Mouse (Mus musculus): Measurements from ENCODE around the gene Keg1. TPM values are rescaled to one million over a fixed set of nuclear protein-coding genes. Genes with fewer than 3 reads are reported as not detected.
"Not testable (repeated sequence)": the region's sequence is repeated elsewhere in the genome, so short reads cannot be mapped to it uniquely, and the experiment has no call there.

Keg1 gene
- polyA plus RNA-seq, 1 experiment from 2014 or later, result not detected

GRCm38 (mm10) chr19:12708458-12708857 lies 12.9 kb downstream of the Keg1 start:
- Histone ChIP-seq H3K4me1 (replicated peaks; ENCODE audit: control insufficient read depth, insufficient read depth, low read length) (no peaks in the 10 kb centered on the region), H3K27me3 (ENCODE audit: control insufficient read depth, insufficient read depth, low read depth, low read length) (no peaks in the 10 kb centered on the region), H3K36me3 (ENCODE audit: control insufficient read depth, insufficient read depth, low read length) (no peaks in the 10 kb centered on the region), H3K4me2 (ENCODE audit: low read depth, low read length) (no peak overlapping the region), H3K9me3 (ENCODE audit: control insufficient read depth, low read length) (no peaks in the 10 kb centered on the region), H3K4me3 (ENCODE audit: low read length) (no peak overlapping the region), H3K27ac (ENCODE audit: low read length) (no peak overlapping the region), H3K9ac (ENCODE audit: low read length) (no peak overlapping the region)
- 70% methylated on average over 2 of the region's 2 CpGs for WGBS
- ATAC-seq (ENCODE audit: low read depth), result no peak

- H3K9ac ChIP-seq (ENCODE audit: low read length), result no peak overlapping the region
- no peaks in the 10 kb centered on the region for H3K36me3 ChIP-seq (ENCODE audit: control insufficient read depth, insufficient read depth, low read length)
- no peak overlapping the region for H3K4me2 ChIP-seq (ENCODE audit: low read depth, low read length)
- no peaks in the 10 kb centered on the region for H3K27me3 ChIP-seq (ENCODE audit: control insufficient read depth, insufficient read depth, low read depth, low read length)
- no peak overlapping the region for H3K27ac ChIP-seq (ENCODE audit: low read length)
- H3K9me3 ChIP-seq (ENCODE audit: control insufficient read depth, low read length), result no peaks in the 10 kb centered on the region
- no peaks in the 10 kb centered on the region for H3K4me1 ChIP-seq (replicated peaks; ENCODE audit: control insufficient read depth, insufficient read depth, low read length)
- ATAC-seq (ENCODE audit: low read depth), result no peak
- H3K4me3 ChIP-seq (ENCODE audit: low read length), result no peak overlapping the region
Measured at GRCm38 (mm10) chr19:12708986-12709385, 13.4 kb downstream of the Keg1 start.

- no peaks in the 10 kb centered on the region for H3K27me3 ChIP-seq (ENCODE audit: control insufficient read depth, insufficient read depth, low read depth, low read length)
- H3K4me3 ChIP-seq (ENCODE audit: low read length), result no peak overlapping the region
- no peaks in the 10 kb centered on the region for H3K4me1 ChIP-seq (replicated peaks; ENCODE audit: control insufficient read depth, insufficient read depth, low read length)
- no peaks in the 10 kb centered on the region for H3K36me3 ChIP-seq (ENCODE audit: control insufficient read depth, insufficient read depth, low read length)
- H3K9ac ChIP-seq (ENCODE audit: low read length), result no peak overlapping the region
- H3K4me2 ChIP-seq (ENCODE audit: low read depth, low read length), result no peak overlapping the region
- WGBS, result 75% methylated on average over 6 of the region's 6 CpGs
- no peaks in the 10 kb centered on the region for H3K9me3 ChIP-seq (ENCODE audit: control insufficient read depth, low read length)
- ATAC-seq (ENCODE audit: low read depth), result no peak
- no peak overlapping the region for H3K27ac ChIP-seq (ENCODE audit: low read length)
Measured at GRCm38 (mm10) chr19:12719189-12719588, 23.6 kb downstream of the Keg1 start.

- no peak overlapping the region for H3K4me3 ChIP-seq (ENCODE audit: low read length)
Measured at GRCm38 (mm10) chr19:12720463-12720862, 24.9 kb downstream of the Keg1 start.

GRCm38 (mm10) chr19:12720919-12721318 lies 25.3 kb downstream of the Keg1 start:
- H3K4me3 ChIP-seq (ENCODE audit: low read length); H3K9me3 ChIP-seq (ENCODE audit: control insufficient read depth, low read length); H3K4me1 ChIP-seq (replicated peaks; ENCODE audit: control insufficient read depth, insufficient read depth, low read length); H3K4me2 ChIP-seq (ENCODE audit: low read depth, low read length); H3K27ac ChIP-seq (ENCODE audit: low read length); H3K36me3 ChIP-seq (ENCODE audit: control insufficient read depth, insufficient read depth, low read length); ATAC-seq (ENCODE audit: low read depth); H3K9ac ChIP-seq (ENCODE audit: low read length); H3K27me3 ChIP-seq (ENCODE audit: control insufficient read depth, insufficient read depth, low read depth, low read length): not testable (repeated sequence)
- 80% methylated on average over 5 of the region's 5 CpGs for whole genome bisulfite sequencing

More at GRCm38 (mm10) chr19:12720463-12720862, 24.9 kb downstream of the Keg1 start:
- Histone ChIP-seq H3K36me3 (ENCODE audit: control insufficient read depth, insufficient read depth, low read length) (no peaks in the 10 kb centered on the region), H3K9me3 (ENCODE audit: control insufficient read depth, low read length) (no peaks in the 10 kb centered on the region), H3K4me2 (ENCODE audit: low read depth, low read length) (no peak overlapping the region), H3K27ac (ENCODE audit: low read length) (no peak overlapping the region), H3K4me1 (replicated peaks; ENCODE audit: control insufficient read depth, insufficient read depth, low read length) (no peaks in the 10 kb centered on the region), H3K9ac (ENCODE audit: low read length) (no peak overlapping the region), H3K27me3 (ENCODE audit: control insufficient read depth, insufficient read depth, low read depth, low read length) (no peaks in the 10 kb centered on the region)
- no peak for ATAC-seq (ENCODE audit: low read depth)
- WGBS, result 34% methylated on average over 2 of the region's 2 CpGs

GRCm38 (mm10) chr19:12721596-12721995 lies 26.0 kb downstream of the Keg1 start:
- H3K4me3 ChIP-seq (ENCODE audit: low read length); H3K27ac ChIP-seq (ENCODE audit: low read length); H3K36me3 ChIP-seq (ENCODE audit: control insufficient read depth, insufficient read depth, low read length); ATAC-seq (ENCODE audit: low read depth); H3K27me3 ChIP-seq (ENCODE audit: control insufficient read depth, insufficient read depth, low read depth, low read length); H3K4me2 ChIP-seq (ENCODE audit: low read depth, low read length); H3K9ac ChIP-seq (ENCODE audit: low read length); H3K4me1 ChIP-seq (replicated peaks; ENCODE audit: control insufficient read depth, insufficient read depth, low read length); H3K9me3 ChIP-seq (ENCODE audit: control insufficient read depth, low read length): not testable (repeated sequence)
- WGBS, result 90% methylated on average over 7 of the region's 7 CpGs

- Histone ChIP-seq H3K4me2 (ENCODE audit: low read depth, low read length) (no peak overlapping the region), H3K9ac (ENCODE audit: low read length) (no peak overlapping the region), H3K27me3 (ENCODE audit: control insufficient read depth, insufficient read depth, low read depth, low read length) (no peaks in the 10 kb centered on the region), H3K4me1 (replicated peaks; ENCODE audit: control insufficient read depth, insufficient read depth, low read length) (no peaks in the 10 kb centered on the region), H3K9me3 (ENCODE audit: control insufficient read depth, low read length) (no peaks in the 10 kb centered on the region), H3K27ac (ENCODE audit: low read length) (no peak overlapping the region), H3K4me3 (ENCODE audit: low read length) (no peak overlapping the region), H3K36me3 (ENCODE audit: control insufficient read depth, insufficient read depth, low read length) (no peaks in the 10 kb centered on the region)
- ATAC-seq (ENCODE audit: low read depth), result no peak
- 60% methylated on average over 2 of the region's 3 CpGs for WGBS
Measured at GRCm38 (mm10) chr19:12722308-12722707, 26.7 kb downstream of the Keg1 start.

GRCm38 (mm10) chr19:12725851-12726250 lies 30.3 kb downstream of the Keg1 start:
- 64% methylated on average over 1 of the region's 1 CpGs for WGBS
- H3K27ac ChIP-seq (ENCODE audit: low read length), result no peak overlapping the region
- no peaks in the 10 kb centered on the region for H3K9me3 ChIP-seq (ENCODE audit: control insufficient read depth, low read length)
- H3K4me2 ChIP-seq (ENCODE audit: low read depth, low read length), result no peak overlapping the region
- no peaks in the 10 kb centered on the region for H3K36me3 ChIP-seq (ENCODE audit: control insufficient read depth, insufficient read depth, low read length)
- H3K4me1 ChIP-seq (replicated peaks; ENCODE audit: control insufficient read depth, insufficient read depth, low read length), result no peaks in the 10 kb centered on the region
- H3K27me3 ChIP-seq (ENCODE audit: control insufficient read depth, insufficient read depth, low read depth, low read length), result no peaks in the 10 kb centered on the region
- no peak for ATAC-seq (ENCODE audit: low read depth)
- H3K4me3 ChIP-seq (ENCODE audit: low read length), result no peak overlapping the region
- no peak overlapping the region for H3K9ac ChIP-seq (ENCODE audit: low read length)

GRCm38 (mm10) chr19:12731036-12731435 lies 35.5 kb downstream of the Keg1 start:
- 56% methylated on average over 1 of the region's 1 CpGs for WGBS
- H3K27me3 ChIP-seq (ENCODE audit: control insufficient read depth, insufficient read depth, low read depth, low read length), result no peaks in the 10 kb centered on the region

GRCm38 (mm10) chr19:12731950-12732349 lies 36.4 kb downstream of the Keg1 start:
- no peaks in the 10 kb centered on the region for H3K27me3 ChIP-seq (ENCODE audit: control insufficient read depth, insufficient read depth, low read depth, low read length)
- H3K4me2 ChIP-seq (ENCODE audit: low read depth, low read length), result no peak overlapping the region
- WGBS, result 51% methylated on average over 2 of the region's 2 CpGs
- H3K36me3 ChIP-seq (ENCODE audit: control insufficient read depth, insufficient read depth, low read length), result no peaks in the 10 kb centered on the region
- H3K9me3 ChIP-seq (ENCODE audit: control insufficient read depth, low read length), result no peaks in the 10 kb centered on the region
- H3K4me1 ChIP-seq (replicated peaks; ENCODE audit: control insufficient read depth, insufficient read depth, low read length), result no peaks in the 10 kb centered on the region
- ATAC-seq (ENCODE audit: low read depth), result no peak
- H3K9ac ChIP-seq (ENCODE audit: low read length), result no peak overlapping the region
- no peak overlapping the region for H3K4me3 ChIP-seq (ENCODE audit: low read length)
- H3K27ac ChIP-seq (ENCODE audit: low read length), result no peak overlapping the region

More at GRCm38 (mm10) chr19:12731036-12731435, 35.5 kb downstream of the Keg1 start:
- Histone ChIP-seq H3K4me2 (ENCODE audit: low read depth, low read length) (no peak overlapping the region), H3K9me3 (ENCODE audit: control insufficient read depth, low read length) (no peaks in the 10 kb centered on the region), H3K9ac (ENCODE audit: low read length) (no peak overlapping the region), H3K4me1 (replicated peaks; ENCODE audit: control insufficient read depth, insufficient read depth, low read length) (no peaks in the 10 kb centered on the region), H3K36me3 (ENCODE audit: control insufficient read depth, insufficient read depth, low read length) (no peaks in the 10 kb centered on the region), H3K27ac (ENCODE audit: low read length) (no peak overlapping the region), H3K4me3 (ENCODE audit: low read length) (no peak overlapping the region)
- ATAC-seq (ENCODE audit: low read depth), result no peak

Data from lung, embryonic 16.5 days (tissue).